Mouse (Mus musculus): ENCODE data around the gene Esp24. TPM values are rescaled to one million over a fixed set of nuclear protein-coding genes. Genes with fewer than 3 reads are reported as not detected.
"Not testable (repeated sequence)": the region's sequence is repeated elsewhere in the genome, so short reads cannot be mapped to it uniquely, and the experiment has no call there.

Esp24 gene
- total RNA-seq (2022), result not detected

DNA sequence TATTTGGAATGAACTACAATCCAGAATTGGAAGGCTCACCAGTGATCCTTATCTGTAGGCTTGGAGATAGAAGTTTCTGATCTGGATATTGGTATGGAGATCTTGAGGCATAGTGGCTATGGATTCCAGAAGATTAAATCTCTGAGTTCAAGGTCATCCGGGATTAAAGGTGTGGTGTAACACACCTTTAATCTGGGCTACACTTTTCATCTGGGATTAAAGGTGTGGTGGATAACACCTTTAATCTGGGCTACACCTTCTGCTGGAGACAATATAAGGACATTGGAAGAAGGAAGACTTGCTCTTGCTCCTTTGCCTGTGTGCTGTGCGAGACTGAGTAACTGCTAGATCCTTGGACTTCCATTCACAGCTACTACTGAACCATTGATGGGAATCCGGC is at the start of gene Esp24:
TSS of gene Esp24 (plus strand) at position 301 of the 400 bp plus-strand sequence.
- not testable (repeated sequence) for DNase-seq

- DNase-seq, result no peak
Measured at GRCm38 (mm10) chr17:39009846-39010245, 26.6 kb upstream of the Esp24 start.

- no peak for DNase-seq
Measured at GRCm38 (mm10) chr17:39010675-39011638, 25.5 kb upstream of the Esp24 start.

DNA sequence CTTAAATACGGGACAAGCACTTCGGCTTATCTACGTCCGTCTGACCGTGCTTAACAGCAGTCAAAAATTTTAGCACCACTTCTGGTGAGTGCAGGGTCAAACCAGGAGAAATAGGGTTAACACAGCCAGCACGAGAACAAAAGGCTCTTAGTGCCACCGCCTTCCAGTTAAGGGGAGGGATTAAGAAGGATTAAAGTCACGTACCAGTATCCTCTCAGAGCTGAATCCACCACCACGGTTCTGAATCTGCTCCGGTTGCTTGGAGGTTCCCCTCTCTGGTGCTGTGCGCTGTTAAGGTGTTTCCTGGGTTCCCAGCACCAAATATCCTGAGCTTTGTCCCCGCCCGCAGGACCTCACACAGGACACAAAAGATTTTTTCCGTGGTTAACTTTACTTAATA is 19.3 kb upstream of the Esp24 start:
- DNase-seq, result no peak

DNA sequence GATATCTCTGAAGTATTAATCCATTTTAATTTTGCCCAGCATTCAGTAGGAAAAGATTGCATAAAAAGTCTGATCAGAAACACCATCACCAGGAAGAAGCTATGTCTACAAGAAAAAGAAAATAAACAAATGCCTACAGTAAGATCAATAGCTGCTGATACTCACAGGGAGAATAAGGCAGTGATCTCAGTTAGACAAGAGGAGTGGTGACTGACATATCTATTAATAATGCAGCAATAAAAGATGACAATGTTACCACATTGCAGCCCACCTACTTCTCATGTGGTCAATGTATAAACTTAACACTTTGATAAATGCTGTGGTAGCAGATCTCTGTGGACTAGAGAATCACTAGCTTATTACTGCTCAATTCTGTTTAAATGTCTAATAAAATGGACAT is 6.7 kb downstream of the Esp24 start, which contains the start of gene Gm21903:
TSS of gene Gm21903 (minus strand) at position 101 of the 400 bp plus-strand sequence.
- no peak for DNase-seq

- no peak for DNase-seq
Measured at GRCm38 (mm10) chr17:39063641-39064040, 27.1 kb downstream of the Esp24 start.

DNA sequence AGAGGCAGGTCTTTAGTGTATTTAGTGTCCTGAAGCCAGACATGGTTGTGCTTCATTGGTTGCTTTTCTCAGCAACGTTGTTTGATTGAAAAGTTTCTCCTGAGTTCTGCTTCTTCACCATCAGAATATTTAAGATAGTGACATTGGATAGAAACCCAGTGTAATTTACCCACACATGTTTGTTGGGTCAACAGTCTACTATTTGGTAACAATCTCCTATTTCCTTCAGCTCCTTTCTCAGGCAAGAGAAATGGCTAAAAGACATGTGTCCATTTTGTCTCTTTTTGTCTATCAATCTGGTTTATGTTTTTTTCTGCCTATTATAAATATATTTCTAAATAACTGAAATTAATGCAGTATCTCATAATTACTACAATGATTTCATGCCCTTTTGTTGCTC is 40.4 kb downstream of the Esp24 start, which contains the start of gene Esp23:
TSS of gene Esp23 (minus strand) at position 101 of the 400 bp plus-strand sequence.
- no peak for DNase-seq

Other genes starting within 250 kb of the Esp24 start
- not detected for gene Gm21903, start 6.6 kb downstream of the Esp24 start, total RNA-seq (2022)
- not detected for gene Esp23, start 40.3 kb downstream of the Esp24 start, total RNA-seq (2022)
- not detected for gene Esp22, start 58.6 kb downstream of the Esp24 start, total RNA-seq (2022)